Comparison of ENCODE assay signal across 32 mouse cellular contexts in the genomic region with DNA sequence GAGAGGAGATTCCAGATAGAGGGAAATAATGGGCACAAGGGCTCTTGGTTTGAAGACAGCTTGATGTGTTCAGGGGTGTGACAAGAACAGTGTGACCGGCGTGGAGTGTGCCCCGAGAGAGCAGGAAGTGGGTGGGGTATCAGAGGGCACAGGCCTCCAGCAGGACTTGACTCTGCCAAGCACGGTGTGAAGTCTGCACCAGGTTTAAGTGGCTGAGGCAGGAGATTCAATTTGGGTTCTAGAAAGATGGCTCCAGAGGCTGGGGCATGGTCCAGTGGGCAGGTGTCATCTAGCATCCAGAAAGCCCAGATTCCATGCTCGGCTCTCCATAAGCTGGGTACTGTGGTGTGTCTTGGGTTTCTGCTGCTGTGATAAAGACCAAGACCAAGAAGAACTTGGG. TPM values are rescaled to one million over a fixed set of nuclear protein-coding genes. Genes with fewer than 3 reads are reported as not detected.
DNase-seq lines count a peak whose midpoint lies in the region; ATAC-seq lines count a peak whose summit lies in the region.
"Had no signal": no experiment of that assay in that cellular context is flagged by ENCODE, and none has a peak within 500 bp of the region (broad histone marks: within the 10 kb centered on the region; RNA-seq: fewer than 3 reads in every experiment).

No protein-coding gene starts in this region.

- H3K9me3 ChIP-seq in hindbrain, embryonic 10.5 days: no peaks in the 10 kb centered on the region
- H3K9me3 ChIP-seq in hindbrain, embryonic 11.5 days (ENCODE audit: control insufficient read depth, low read length): no peaks in the 10 kb centered on the region
- H3K9me3 ChIP-seq: embryonic facial prominence, embryonic 10.5 days; embryonic facial prominence, embryonic 13.5 days; forebrain, embryonic 12.5 days; forebrain, embryonic 15.5 days; heart, embryonic 10.5 days; heart, embryonic 13.5 days; hindbrain, embryonic 13.5 days; intestine, embryonic 15.5 days had no signal

- peaks cover 72% of the 10 kb centered on the region for H3K4me1 ChIP-seq in hindbrain, embryonic 10.5 days (replicated peaks)
- H3K4me1 ChIP-seq in hindbrain, embryonic 11.5 days (replicated peaks; ENCODE audit: control insufficient read depth, insufficient read depth, low read length): peaks cover 14% of the 10 kb centered on the region
- H3K4me1 ChIP-seq: heart, embryonic 13.5 days had no signal

- DNase-seq in cerebellum, adult 11-12 months: peak; percentile 53
- no peak for DNase-seq in cerebellum, postnatal 36 days
- no peak for DNase-seq in hindbrain, embryonic 10.5 days (ENCODE audit: low spot score)
- DNase-seq in hindbrain, embryonic 11.5 days (ENCODE audit: low spot score): no peak
- peak; percentile 32 for DNase-seq in thymus, postnatal 0 days (ENCODE audit: low spot score)
- no peak for DNase-seq in thymus, postnatal 10 days (ENCODE audit: low spot score in 2 of 2)
- DNase-seq in thymus, postnatal 4 days: peak; percentile 46
- DNase-seq in gastrocnemius, adult 18-20 months (ENCODE audit: low spot score): no peak
- DNase-seq: adrenal gland, postnatal 10 days; adrenal gland, postnatal 36 days; cerebellum, postnatal 25 days; embryo, embryonic 11 days; gastrocnemius, postnatal 10 days; gastrocnemius, postnatal 36 days; heart, adult 2 months; heart, postnatal 14 days; heart, postnatal 4 days had no signal

- no peak for ATAC-seq in hindbrain, embryonic 11.5 days (ENCODE audit: low FRiP score)
- ATAC-seq: forebrain, embryonic 15.5 days; hindbrain, embryonic 16.5 days; intestine, embryonic 15.5 days; Patski had no signal

- H3K9ac ChIP-seq in hindbrain, embryonic 11.5 days (ENCODE audit: low read depth, low read length): no peak overlapping the region
- H3K9ac ChIP-seq: embryonic facial prominence, embryonic 13.5 days; forebrain, embryonic 12.5 days; forebrain, embryonic 15.5 days; heart, embryonic 13.5 days; hindbrain, embryonic 13.5 days; intestine, embryonic 15.5 days had no signal

- H3K4me2 ChIP-seq in hindbrain, embryonic 11.5 days (replicated peaks; ENCODE audit: low read depth, low read length): no peak overlapping the region
- H3K4me2 ChIP-seq: embryonic facial prominence, embryonic 13.5 days; forebrain, embryonic 12.5 days; forebrain, embryonic 15.5 days; heart, embryonic 13.5 days; hindbrain, embryonic 13.5 days; intestine, embryonic 15.5 days had no signal

- H3K27me3 ChIP-seq in hindbrain, embryonic 10.5 days (ENCODE audit: insufficient read depth, poor library complexity, severe bottlenecking): peaks cover 10% of the 10 kb centered on the region
- H3K27me3 ChIP-seq in hindbrain, embryonic 11.5 days (ENCODE audit: control insufficient read depth, insufficient read depth, low read length): no peaks in the 10 kb centered on the region
- H3K27me3 ChIP-seq: forebrain, embryonic 12.5 days; forebrain, embryonic 15.5 days; hindbrain, embryonic 13.5 days had no signal

- no peaks in the 10 kb centered on the region for H3K36me3 ChIP-seq in hindbrain, embryonic 10.5 days
- no peaks in the 10 kb centered on the region for H3K36me3 ChIP-seq in hindbrain, embryonic 11.5 days (ENCODE audit: control insufficient read depth, insufficient read depth, low read length)
- H3K36me3 ChIP-seq: embryonic facial prominence, embryonic 10.5 days; embryonic facial prominence, embryonic 13.5 days; forebrain, embryonic 12.5 days; forebrain, embryonic 15.5 days; G1E; heart, embryonic 10.5 days; heart, embryonic 13.5 days; hindbrain, embryonic 13.5 days; intestine, embryonic 15.5 days had no signal

- H3K27ac ChIP-seq in hindbrain, embryonic 10.5 days: peak overlapping the region; percentile 91; the same call in 1 of the 2 replicates
- no peak overlapping the region for H3K27ac ChIP-seq in hindbrain, embryonic 11.5 days (ENCODE audit: low read depth, low read length)
- H3K27ac ChIP-seq: embryonic facial prominence, embryonic 13.5 days; forebrain, embryonic 12.5 days; forebrain, embryonic 15.5 days; heart, adult 2 months; heart, embryonic 10.5 days; heart, embryonic 13.5 days; hindbrain, embryonic 13.5 days; intestine, embryonic 15.5 days had no signal

- 81% methylated on average over 5 of the region's 5 CpGs for WGBS in hindbrain, embryonic 10.5 days
- 77% methylated on average over 5 of the region's 5 CpGs for WGBS in hindbrain, embryonic 11.5 days

- no peak overlapping the region for H3K4me3 ChIP-seq in hindbrain, embryonic 10.5 days
- H3K4me3 ChIP-seq in hindbrain, embryonic 11.5 days (ENCODE audit: low read depth, low read length): no peak overlapping the region
- H3K4me3 ChIP-seq: embryonic facial prominence, embryonic 10.5 days; embryonic facial prominence, embryonic 13.5 days; erythroblast, embryonic 14.5 days; forebrain, embryonic 12.5 days; forebrain, embryonic 15.5 days; heart, adult 2 months; heart, embryonic 10.5 days; heart, embryonic 13.5 days; hindbrain, embryonic 13.5 days; intestine, embryonic 15.5 days had no signal

RNA-seq across cellular contexts. Expression of a gene that starts 23.4 kb away (rescaled TPM):
- 2.2 and 4.2 TPM in 2 replicates for polyA plus RNA-seq in hindbrain, embryonic 10.5 days (2016; fragmentation: Nextera tagmentation; extraction: Ambion mirVana)
- polyA plus RNA-seq in hindbrain, embryonic 11.5 days (2014; fragmentation: Nextera tagmentation; extraction: Ambion mirVana): 2.5 and 3.6 TPM in 2 replicates
- polyA plus RNA-seq in thymus, postnatal 0 days (2015; fragmentation: Nextera tagmentation; extraction: Ambion mirVana): 0.69 and 0.78 TPM in 2 replicates
- under 1 TPM in 1 of 2 experiments, not detected in 1; 0.07 TPM for total RNA-seq in gastrocnemius, adult 18-20 months (2021)
- total RNA-seq: CH12.LX; granulocyte monocyte progenitor cell, adult 5-6 weeks had no signal
- polyA plus RNA-seq: C2C12; erythroblast, embryonic 14.5 days; G1E had no signal

RNA-seq across cellular contexts. Expression of a gene that starts 58.5 kb away (rescaled TPM):
- 541 and 748 TPM in 2 replicates for polyA plus RNA-seq in hindbrain, embryonic 10.5 days (2016; fragmentation: Nextera tagmentation; extraction: Ambion mirVana)
- 305 and 319 TPM in 2 replicates for polyA plus RNA-seq in hindbrain, embryonic 11.5 days (2014; fragmentation: Nextera tagmentation; extraction: Ambion mirVana)
- polyA plus RNA-seq in thymus, postnatal 0 days (2015; fragmentation: Nextera tagmentation; extraction: Ambion mirVana): 356 and 471 TPM in 2 replicates
- total RNA-seq in gastrocnemius, adult 18-20 months (2021): 10 to 100 TPM; 31.9 to 32.7 TPM

Comparison
In these comparisons a context has a peak if more than half of its experiments do, and no peak if none do; other contexts are left out.
1. DNase-seq: peak in cerebellum, adult 11-12 months (single experiment), thymus, postnatal 0 days (single experiment) and thymus, postnatal 4 days (single experiment); none in cerebellum, postnatal 36 days (0 of 2), hindbrain, embryonic 10.5 days (single experiment), hindbrain, embryonic 11.5 days (single experiment), thymus, postnatal 10 days (0 of 2) and gastrocnemius, adult 18-20 months (single experiment).